9 mouse cellular contexts compared by ENCODE assay signal in genomic region chr2:126949856-126950255, GRCm38 (mm10). TPM values are rescaled to one million over a fixed set of nuclear protein-coding genes. Genes with fewer than 3 reads are reported as not detected.
DNase-seq lines count a peak whose midpoint lies in the region; ATAC-seq lines count a peak whose summit lies in the region.
"Had no signal": no experiment of that assay in that cellular context is flagged by ENCODE, and none has a peak within 500 bp of the region (broad histone marks: within the 10 kb centered on the region; RNA-seq: fewer than 3 reads in every experiment).

No protein-coding gene starts in this region.

- no peak overlapping the region for H3K4me3 ChIP-seq in kidney, embryonic 14.5 days (ENCODE audit: low read length)
- no peak overlapping the region for H3K4me3 ChIP-seq in heart, embryonic 13.5 days
- no peak overlapping the region for H3K4me3 ChIP-seq in forebrain, embryonic 10.5 days
- H3K4me3 ChIP-seq in neural tube, embryonic 15.5 days (replicated peaks), result no peak overlapping the region

- no peak for ATAC-seq in kidney, embryonic 14.5 days (ENCODE audit: low FRiP score, low TSS enrichment)
- no peak for ATAC-seq in heart, embryonic 13.5 days (ENCODE audit: extremely low read depth, insufficient number of reproducible peaks, low FRiP score, low TSS enrichment)
- no peak for ATAC-seq in neural tube, embryonic 15.5 days (ENCODE audit: low FRiP score)

- no peak overlapping the region for H3K4me2 ChIP-seq in kidney, embryonic 14.5 days (replicated peaks; ENCODE audit: low read depth, low read length)
- no peak overlapping the region for H3K4me2 ChIP-seq in heart, embryonic 13.5 days
- no peak overlapping the region for H3K4me2 ChIP-seq in neural tube, embryonic 15.5 days

- DNase-seq in kidney, adult 11 months, result peak; percentile 32
- DNase-seq in ES-CJ7 (ENCODE audit: low read depth, low spot score), result peak; percentile 27
- DNase-seq in adrenal gland, adult 8-10 months, result peak; percentile 34
- no peak for DNase-seq in natural killer cell, adult 2 months (ENCODE audit: low spot score in 2 of 2)
- DNase-seq in forebrain, embryonic 10.5 days (ENCODE audit: extremely low spot score, low spot score), result no peak
- DNase-seq: thymus, postnatal 36 days had no signal

- H3K27me3 ChIP-seq in kidney, embryonic 14.5 days (ENCODE audit: control insufficient read depth, insufficient read depth, low read length), result no peaks in the 10 kb centered on the region
- H3K27me3 ChIP-seq in heart, embryonic 13.5 days (replicated peaks), result no peaks in the 10 kb centered on the region
- no peaks in the 10 kb centered on the region for H3K27me3 ChIP-seq in forebrain, embryonic 10.5 days (ENCODE audit: poor library complexity, severe bottlenecking)
- no peaks in the 10 kb centered on the region for H3K27me3 ChIP-seq in neural tube, embryonic 15.5 days (replicated peaks)

- no peaks in the 10 kb centered on the region for H3K4me1 ChIP-seq in kidney, embryonic 14.5 days (ENCODE audit: control insufficient read depth, insufficient read depth, low read length)
- H3K4me1 ChIP-seq in heart, embryonic 13.5 days, result peaks cover 14% of the 10 kb centered on the region
- H3K4me1 ChIP-seq in forebrain, embryonic 10.5 days, result no peaks in the 10 kb centered on the region
- H3K4me1 ChIP-seq in neural tube, embryonic 15.5 days, result no peaks in the 10 kb centered on the region

- WGBS in kidney, embryonic 14.5 days, result 50% methylated on average over 3 of the region's 3 CpGs
- WGBS in heart, embryonic 13.5 days, result 29% methylated on average over 3 of the region's 3 CpGs
- 80% methylated on average over 3 of the region's 3 CpGs for WGBS in forebrain, embryonic 10.5 days
- 61% methylated on average over 3 of the region's 3 CpGs for WGBS in neural tube, embryonic 15.5 days

- no peak overlapping the region for H3K27ac ChIP-seq in kidney, embryonic 14.5 days (ENCODE audit: low read depth, low read length)
- peak overlapping the region; percentile 60 for H3K27ac ChIP-seq in heart, embryonic 13.5 days (replicated peaks)
- no peak overlapping the region for H3K27ac ChIP-seq in forebrain, embryonic 10.5 days
- H3K27ac ChIP-seq in neural tube, embryonic 15.5 days (replicated peaks), result no peak overlapping the region

- no peaks in the 10 kb centered on the region for H3K9me3 ChIP-seq in kidney, embryonic 14.5 days (ENCODE audit: control insufficient read depth, low read length)
- H3K9me3 ChIP-seq in heart, embryonic 13.5 days, result no peaks in the 10 kb centered on the region
- H3K9me3 ChIP-seq in forebrain, embryonic 10.5 days, result no peaks in the 10 kb centered on the region
- no peaks in the 10 kb centered on the region for H3K9me3 ChIP-seq in neural tube, embryonic 15.5 days (replicated peaks)

- H3K36me3 ChIP-seq in kidney, embryonic 14.5 days (ENCODE audit: control insufficient read depth, insufficient read depth, low read length), result no peaks in the 10 kb centered on the region
- no peaks in the 10 kb centered on the region for H3K36me3 ChIP-seq in heart, embryonic 13.5 days
- no peaks in the 10 kb centered on the region for H3K36me3 ChIP-seq in forebrain, embryonic 10.5 days (replicated peaks)
- no peaks in the 10 kb centered on the region for H3K36me3 ChIP-seq in neural tube, embryonic 15.5 days

- H3K9ac ChIP-seq in kidney, embryonic 14.5 days (ENCODE audit: low read depth, low read length), result no peak overlapping the region
- H3K9ac ChIP-seq in heart, embryonic 13.5 days, result no peak overlapping the region
- H3K9ac ChIP-seq in neural tube, embryonic 15.5 days (replicated peaks), result no peak overlapping the region

RNA-seq across cellular contexts. Expression of gene Sppl2a, which starts 16.8 kb away (rescaled TPM):
- 39.1 and 47.0 TPM in 2 replicates for polyA plus RNA-seq in kidney, embryonic 14.5 days (2014; fragmentation: Nextera tagmentation; extraction: Ambion mirVana)
- total RNA-seq in adrenal gland, adult 8-10 months (2022), result 10 to 100 TPM; 83.8 to 96.5 (median 89.4) TPM
- 27.4 and 30.0 TPM in 2 replicates for polyA plus RNA-seq in heart, embryonic 13.5 days (2015; fragmentation: Nextera tagmentation; extraction: Ambion mirVana)
- polyA plus RNA-seq in forebrain, embryonic 10.5 days (2016; fragmentation: Nextera tagmentation; extraction: Ambion mirVana), result 33.8 and 34.9 TPM in 2 replicates
- 30.7 and 44.1 TPM in 2 replicates for polyA plus RNA-seq in neural tube, embryonic 15.5 days (2015; fragmentation: Nextera tagmentation; extraction: Ambion mirVana)

RNA-seq across cellular contexts. Expression of gene Ap4e1, which starts 58.7 kb away (rescaled TPM):
- 4.5 and 11.1 TPM in 2 replicates for polyA plus RNA-seq in kidney, embryonic 14.5 days (2014; fragmentation: Nextera tagmentation; extraction: Ambion mirVana)
- total RNA-seq in adrenal gland, adult 8-10 months (2022), result 10 to 100 TPM in 3 of 4 experiments, 1 to 10 TPM in 1; 9.4 to 15.7 (median 12.3) TPM
- 7.6 and 8.2 TPM in 2 replicates for polyA plus RNA-seq in heart, embryonic 13.5 days (2015; fragmentation: Nextera tagmentation; extraction: Ambion mirVana)
- polyA plus RNA-seq in forebrain, embryonic 10.5 days (2016; fragmentation: Nextera tagmentation; extraction: Ambion mirVana), result 12.7 and 12.8 TPM in 2 replicates
- polyA plus RNA-seq in neural tube, embryonic 15.5 days (2015; fragmentation: Nextera tagmentation; extraction: Ambion mirVana), result 11.4 and 11.8 TPM in 2 replicates

Comparison
In these comparisons a context has a peak if more than half of its experiments do, and no peak if none do; other contexts are left out.
1. DNase-seq: peak in kidney, adult 11 months (single experiment), ES-CJ7 (single experiment) and adrenal gland, adult 8-10 months (single experiment); none in natural killer cell, adult 2 months (0 of 2) and forebrain, embryonic 10.5 days (single experiment).